In genomic region chr1:188008476-188008875, GRCm38 (mm10) we compare ENCODE assay signal across 16 mouse cellular contexts.
"Had no signal": no experiment of that assay in that cellular context is flagged by ENCODE, and none has a peak within 500 bp of the region (broad histone marks: within the 10 kb centered on the region; RNA-seq: fewer than 3 reads in every experiment).

No protein-coding gene starts in this region.

- ATAC-seq: liver, embryonic 12.5 days; midbrain, embryonic 15.5 days had no signal

- H3K9me3 ChIP-seq: limb, embryonic 15.5 days; liver, embryonic 12.5 days; midbrain, embryonic 10.5 days; midbrain, embryonic 15.5 days had no signal

- H3K9ac ChIP-seq: limb, embryonic 15.5 days; liver, embryonic 12.5 days; lung, embryonic 14.5 days; midbrain, embryonic 15.5 days had no signal

- H3K4me3 ChIP-seq: limb, embryonic 15.5 days; liver, embryonic 12.5 days; midbrain, embryonic 10.5 days; midbrain, embryonic 15.5 days had no signal

- H3K4me1 ChIP-seq: liver, embryonic 12.5 days; midbrain, embryonic 15.5 days had no signal

- H3K36me3 ChIP-seq: limb, embryonic 15.5 days; liver, embryonic 12.5 days; midbrain, embryonic 10.5 days; midbrain, embryonic 15.5 days had no signal

- H3K27ac ChIP-seq: kidney, postnatal 0 days; limb, embryonic 15.5 days; liver, embryonic 12.5 days; midbrain, embryonic 10.5 days; midbrain, embryonic 15.5 days had no signal

- H3K27me3 ChIP-seq: midbrain, embryonic 15.5 days had no signal

- H3K4me2 ChIP-seq: limb, embryonic 15.5 days; liver, embryonic 12.5 days; lung, embryonic 14.5 days; midbrain, embryonic 15.5 days had no signal

- DNase-seq: kidney, postnatal 36 days; layer of hippocampus, adult 9-11 months; layer of hippocampus, postnatal 36 days; lung, embryonic 14.5 days; lung, postnatal 10 days; lung, postnatal 4 days; retina, postnatal 1 day; right cerebral cortex, postnatal 4 days; spleen, adult 18-20 months; thymus, adult 18-20 months; thymus, postnatal 14 days had no signal
